Mouse (Mus musculus) liver, postnatal 0 days (tissue): ENCODE results near the gene Gm21897.

ENCODE experiments used
- CTCF ChIP-seq: sonication (generic); IDR thresholded peaks from 2 replicates; pipeline ENCODE4 v1.5.1; 2016; ENCODE audit warnings: antibody characterized with exemption, low read depth
- EP300 ChIP-seq: IDR thresholded peaks from 2 replicates; pipeline ENCODE4 v1.6.1; 2016; ENCODE audit warnings: antibody characterized with exemption, low read depth, mild to moderate bottlenecking

GRCm38 (mm10) chr16:15277461-15277860 lies 39.8 kb upstream of the Gm21897 start:
- TF ChIP-seq CTCF (no peak), EP300 (no peak)
